Mouse (Mus musculus) 3134 (cell line): Measurements from ENCODE around the gene Olfr1031.
"Not testable (repeated sequence)": the region's sequence is repeated elsewhere in the genome, so short reads cannot be mapped to it uniquely, and the experiment has no call there.

Source experiments
- DNase-seq: peaks from one replicate; pipeline ENCODE4 v3.0.0-alpha.2; 2011; ENCODE audit warnings: low spot score; ENCODE audit not compliant: insufficient read length; ENCODE audit errors: extremely low read depth

Olfr1031 gene

GRCm38 (mm10) chr2:85990004-85990403 lies at the start of gene Olfr1031:
Olfr1031 (plus strand) TSS chr2:85990304.
- no peak for DNase-seq

- DNase-seq, result no peak
Measured at GRCm38 (mm10) chr2:85950137-85950536, 40.0 kb upstream of the Olfr1031 start, which contains the start of gene Olfr1028. Olfr1028 (plus strand) TSS chr2:85950437.

GRCm38 (mm10) chr2:85973595-85973994 lies 16.5 kb upstream of the Olfr1031 start, which contains the start of gene Olfr1029:
Olfr1029 (plus strand) TSS chr2:85973895.
- no peak for DNase-seq

- no peak for DNase-seq
Measured at GRCm38 (mm10) chr2:85978976-85979375, 11.1 kb upstream of the Olfr1031 start, which contains the start of gene Olfr1030. Olfr1030 (plus strand) TSS chr2:85979276.

DNA sequence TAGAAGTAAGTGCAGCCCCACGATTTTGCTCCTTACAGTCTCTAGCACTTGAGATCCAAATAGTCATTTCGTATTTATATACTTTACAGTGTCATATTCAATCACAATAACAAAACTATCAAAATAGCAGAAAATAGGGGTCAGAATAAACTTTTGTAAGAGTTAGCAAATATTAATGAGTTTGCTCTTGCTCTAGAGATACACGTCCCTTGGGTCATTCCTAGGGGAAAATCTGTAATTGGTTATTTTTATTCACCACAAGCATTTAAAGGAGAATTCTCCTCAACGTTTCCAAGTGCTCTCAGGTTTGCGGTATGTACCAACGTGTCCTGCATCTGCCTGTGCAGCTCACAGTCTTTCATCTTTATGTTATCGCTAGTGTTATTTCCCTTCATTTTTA lies 15.1 kb downstream of the Olfr1031 start, which contains the start of gene Olfr1032:
Gene Olfr1032, plus strand, starts transcription at position 301 of the 400 bp plus-strand sequence.
- DNase-seq, result no peak

- not testable (repeated sequence) for DNase-seq
Measured at GRCm38 (mm10) chr2:86020406-86020805, 30.3 kb downstream of the Olfr1031 start, which contains the start of gene Olfr1033. Olfr1033 (plus strand) TSS chr2:86020633.

GRCm38 (mm10) chr2:86021518-86021917 lies 31.4 kb downstream of the Olfr1031 start:
- DNase-seq, result not testable (repeated sequence)
